Mouse (Mus musculus): ENCODE data around the gene Slf1. TPM values are rescaled to one million over a fixed set of nuclear protein-coding genes. Genes with fewer than 3 reads are reported as not detected.
A peak's percentile ranks its signal among the peaks of the same experiment; 100 is the strongest.
"Not testable (repeated sequence)": the region's sequence is repeated elsewhere in the genome, so short reads cannot be mapped to it uniquely, and the experiment has no call there.

Gene Slf1
- polyA plus RNA-seq (2012; ENCODE audit: insufficient read depth, insufficient read length, missing spikeins) = 4.1 and 5.8 TPM in 2 replicates

DNA sequence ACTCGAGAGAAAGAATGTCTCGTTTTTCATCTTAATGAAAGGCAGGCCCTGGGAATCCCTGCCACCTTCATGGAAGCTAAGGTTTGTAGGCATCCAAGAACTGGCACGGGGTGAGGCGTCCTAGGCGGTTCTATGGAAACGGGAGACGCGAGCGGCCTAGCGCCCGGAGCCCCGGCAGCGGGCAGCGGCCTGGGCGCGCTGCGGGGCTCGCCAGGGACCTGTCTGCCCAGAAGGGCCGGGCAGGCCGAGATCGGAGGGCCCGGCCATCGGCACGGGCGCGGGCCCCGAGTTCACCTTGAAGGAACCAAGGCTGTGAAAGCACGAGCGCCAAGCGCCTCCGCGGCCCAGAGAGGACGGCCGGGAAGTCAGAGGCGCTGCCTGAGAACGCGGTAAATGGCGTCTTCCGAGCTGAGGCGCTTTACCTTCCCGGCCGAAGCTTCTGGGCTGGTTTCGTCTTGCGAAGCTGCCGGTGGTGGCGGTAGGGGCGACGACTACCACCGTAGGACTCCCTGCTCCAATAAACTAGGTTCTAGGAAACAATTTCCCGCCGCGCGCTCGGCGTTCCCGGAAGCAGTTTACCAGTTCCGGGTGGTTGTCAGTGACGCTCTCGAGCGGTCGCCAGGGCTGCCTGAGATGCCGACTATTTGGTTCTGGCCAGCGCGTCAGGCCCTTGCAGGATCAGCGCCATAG is at the start of gene Slf1, which contains the start of gene 2210408I21Rik:
TSS of gene Slf1 (minus strand) at position 543 of the 690 bp plus-strand sequence.
TSS of gene 2210408I21Rik (plus strand) at position 610 of the 690 bp plus-strand sequence.
- Histone ChIP-seq H3K4me1 (ENCODE audit: control insufficient read depth, insufficient read depth, insufficient read length, low read length) (0 out of 2 replicates have a peak, but pooled peaks cover 3% of the 10 kb centered on the region), H3K4me3 (ENCODE audit: insufficient read depth, low read depth, low read length) (peak within 1 kb of the TSS; percentile 83), H3K27ac (replicated peaks; ENCODE audit: low read depth, low read length) (no peak within 1 kb of the TSS)

GRCm38 (mm10) chr13:77177931-77178330 is 42.7 kb upstream of the Slf1 start:
- H3K4me1 ChIP-seq (ENCODE audit: control insufficient read depth, insufficient read depth, insufficient read length, low read length) = no peaks in the 10 kb centered on the region
- H3K4me3 ChIP-seq (ENCODE audit: insufficient read depth, low read depth, low read length) = no peak overlapping the region
- no peak overlapping the region for H3K27ac ChIP-seq (replicated peaks; ENCODE audit: low read depth, low read length)

- Histone ChIP-seq H3K27ac (replicated peaks; ENCODE audit: low read depth, low read length) (no peak overlapping the region), H3K4me3 (ENCODE audit: insufficient read depth, low read depth, low read length) (no peak overlapping the region), H3K4me1 (ENCODE audit: control insufficient read depth, insufficient read depth, insufficient read length, low read length) (no peaks in the 10 kb centered on the region)
Measured at GRCm38 (mm10) chr13:77140890-77141289, 5.6 kb upstream of the Slf1 start.

DNA sequence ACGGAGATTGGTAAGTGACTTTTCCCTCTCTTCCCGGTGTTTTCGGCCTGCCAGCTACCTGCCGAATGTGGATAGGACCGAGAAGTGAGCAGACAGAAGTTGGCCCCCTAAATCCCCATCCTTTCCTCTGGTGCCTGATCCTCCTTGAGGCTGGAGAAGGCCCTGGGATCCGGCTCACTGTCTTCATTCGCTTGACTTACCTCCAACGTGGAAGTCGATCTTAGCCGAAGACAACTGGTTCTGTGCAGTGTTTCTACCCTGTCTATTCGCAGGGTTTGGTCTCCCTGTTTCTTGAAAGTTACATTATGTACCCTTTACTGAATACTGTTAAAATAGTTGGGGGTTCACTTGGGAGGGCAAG is 328 bp upstream of the Slf1 start:
- Histone ChIP-seq H3K4me1 (ENCODE audit: control insufficient read depth, insufficient read depth, insufficient read length, low read length) (0 out of 2 replicates have a peak, but pooled peaks cover 3% of the 10 kb centered on the region), H3K4me3 (ENCODE audit: insufficient read depth, low read depth, low read length) (peak overlapping the region; percentile 83), H3K27ac (replicated peaks; ENCODE audit: low read depth, low read length) (no peak overlapping the region)

DNA sequence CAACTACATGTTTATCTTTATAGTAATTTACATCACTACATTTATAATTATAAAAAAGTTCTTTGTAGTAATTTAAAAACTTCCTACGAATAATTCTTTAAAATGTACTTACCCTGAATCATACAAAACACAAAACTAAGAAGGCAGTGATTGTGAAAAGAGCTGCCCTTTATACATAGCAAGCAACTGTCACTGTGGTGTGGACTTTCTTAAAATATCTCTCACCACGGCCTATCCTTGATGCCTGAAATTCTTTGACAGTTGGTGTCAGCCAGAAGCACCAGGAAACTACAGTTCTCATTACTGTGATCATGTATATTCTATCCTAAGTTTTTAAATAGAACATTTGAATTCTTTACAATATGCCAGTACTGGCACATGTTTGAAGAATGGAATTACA is 4.1 kb downstream of the Slf1 start:
- H3K27ac ChIP-seq (replicated peaks; ENCODE audit: low read depth, low read length) = peak overlapping the region; percentile 60; the same call in 1 of the 2 replicates
- H3K4me1 ChIP-seq (ENCODE audit: control insufficient read depth, insufficient read depth, insufficient read length, low read length) = 0 out of 2 replicates have a peak, but pooled peaks cover 3% of the 10 kb centered on the region
- H3K4me3 ChIP-seq (ENCODE audit: insufficient read depth, low read depth, low read length) = no peak overlapping the region

DNA sequence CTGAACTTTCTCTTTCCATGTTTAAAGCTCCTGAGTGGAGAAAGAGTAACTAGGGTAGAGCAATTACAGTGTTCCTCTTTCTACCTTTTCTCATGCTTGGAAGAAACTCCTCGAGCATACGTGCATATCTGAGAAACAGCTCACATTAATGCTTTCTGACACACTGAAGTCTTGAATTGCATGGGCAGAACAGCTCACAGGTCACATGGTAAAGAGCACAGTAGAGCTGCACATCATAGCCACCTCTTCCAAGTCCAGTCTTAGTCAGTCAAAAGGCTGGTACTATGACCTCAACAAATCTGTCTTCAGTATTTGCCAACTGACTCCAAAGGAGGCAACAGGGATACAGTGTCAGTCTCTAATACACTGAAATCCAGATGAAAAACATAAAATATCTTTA is 7.0 kb downstream of the Slf1 start:
- Histone ChIP-seq H3K27ac (replicated peaks; ENCODE audit: low read depth, low read length) (no peak overlapping the region), H3K4me3 (ENCODE audit: insufficient read depth, low read depth, low read length) (no peak overlapping the region), H3K4me1 (ENCODE audit: control insufficient read depth, insufficient read depth, insufficient read length, low read length) (0 out of 2 replicates have a peak, but pooled peaks cover 3% of the 10 kb centered on the region)

GRCm38 (mm10) chr13:77125159-77125558 is 10.1 kb downstream of the Slf1 start:
- H3K4me3 ChIP-seq (ENCODE audit: insufficient read depth, low read depth, low read length) = no peak overlapping the region
- no peaks in the 10 kb centered on the region for H3K4me1 ChIP-seq (ENCODE audit: control insufficient read depth, insufficient read depth, insufficient read length, low read length)
- no peak overlapping the region for H3K27ac ChIP-seq (replicated peaks; ENCODE audit: low read depth, low read length)

DNA sequence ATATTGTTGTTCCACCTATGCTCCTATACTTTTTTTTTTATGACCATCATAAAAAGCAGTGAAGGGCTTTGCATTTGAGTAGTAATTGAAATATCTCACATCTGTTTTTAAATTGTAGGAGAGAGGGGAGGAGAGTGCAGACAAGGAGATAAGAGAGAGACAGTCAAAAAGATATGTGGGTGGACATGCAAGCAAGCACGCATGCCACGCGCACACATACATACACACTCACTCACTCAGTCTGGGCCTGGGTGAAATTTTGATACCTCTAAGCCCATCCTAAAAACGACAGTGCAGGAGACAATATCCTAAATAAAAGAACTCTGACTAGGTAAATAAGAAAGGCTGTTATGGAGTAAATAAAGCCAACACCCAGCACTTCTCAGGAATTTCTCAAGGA is 16.6 kb downstream of the Slf1 start:
- no peak overlapping the region for H3K27ac ChIP-seq (replicated peaks; ENCODE audit: low read depth, low read length)
- no peaks in the 10 kb centered on the region for H3K4me1 ChIP-seq (ENCODE audit: control insufficient read depth, insufficient read depth, insufficient read length, low read length)
- no peak overlapping the region for H3K4me3 ChIP-seq (ENCODE audit: insufficient read depth, low read depth, low read length)

DNA sequence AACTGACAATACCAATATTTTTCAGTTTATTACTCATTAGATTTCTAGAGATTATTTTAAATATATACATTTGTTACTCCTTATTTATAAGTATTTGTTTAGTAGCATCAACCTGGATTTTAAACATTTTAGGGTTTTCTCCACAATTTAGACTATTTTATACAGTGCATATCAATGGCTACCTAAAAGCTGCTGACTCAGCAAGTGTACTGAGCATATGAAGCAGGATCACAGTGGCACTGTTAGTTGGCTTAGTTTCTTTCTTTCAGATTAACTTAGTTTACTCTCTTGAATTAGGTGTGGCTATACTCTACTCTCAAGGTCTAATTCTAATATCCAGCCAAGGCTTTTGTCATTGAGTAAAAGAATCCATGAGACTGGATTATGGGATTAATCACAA is 27.5 kb downstream of the Slf1 start:
- Histone ChIP-seq H3K4me1 (ENCODE audit: control insufficient read depth, insufficient read depth, insufficient read length, low read length) (no peaks in the 10 kb centered on the region), H3K4me3 (ENCODE audit: insufficient read depth, low read depth, low read length) (no peak overlapping the region), H3K27ac (replicated peaks; ENCODE audit: low read depth, low read length) (no peak overlapping the region)

DNA sequence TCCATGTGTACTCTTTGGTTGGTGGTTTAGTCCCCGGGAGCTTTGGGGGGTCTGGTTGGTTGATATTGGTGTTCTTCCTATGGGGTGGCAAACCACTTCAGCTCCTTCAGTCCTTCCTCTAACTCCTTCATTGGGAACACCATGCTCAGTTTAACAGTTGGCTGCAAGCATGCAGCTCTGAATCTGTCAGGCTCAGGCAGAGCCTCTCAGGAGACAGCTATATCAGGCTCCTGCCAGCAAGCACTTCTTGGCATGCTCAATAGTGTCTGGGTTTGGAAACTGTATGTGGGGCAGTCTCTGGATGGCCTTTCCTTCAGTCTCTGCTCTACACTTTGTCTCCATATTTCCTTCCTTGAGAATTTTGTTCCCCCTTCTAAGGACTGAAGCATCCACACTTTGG is 42.4 kb downstream of the Slf1 start:
- not testable (repeated sequence) for H3K4me1 ChIP-seq (ENCODE audit: control insufficient read depth, insufficient read depth, insufficient read length, low read length); H3K4me3 ChIP-seq (ENCODE audit: insufficient read depth, low read depth, low read length); H3K27ac ChIP-seq (replicated peaks; ENCODE audit: low read depth, low read length)

- no peaks in the 10 kb centered on the region for H3K4me1 ChIP-seq (ENCODE audit: control insufficient read depth, insufficient read depth, insufficient read length, low read length)
- H3K27ac ChIP-seq (replicated peaks; ENCODE audit: low read depth, low read length) = no peak overlapping the region
- H3K4me3 ChIP-seq (ENCODE audit: insufficient read depth, low read depth, low read length) = no peak overlapping the region
Measured at GRCm38 (mm10) chr13:77072030-77072429, 63.2 kb downstream of the Slf1 start.

DNA sequence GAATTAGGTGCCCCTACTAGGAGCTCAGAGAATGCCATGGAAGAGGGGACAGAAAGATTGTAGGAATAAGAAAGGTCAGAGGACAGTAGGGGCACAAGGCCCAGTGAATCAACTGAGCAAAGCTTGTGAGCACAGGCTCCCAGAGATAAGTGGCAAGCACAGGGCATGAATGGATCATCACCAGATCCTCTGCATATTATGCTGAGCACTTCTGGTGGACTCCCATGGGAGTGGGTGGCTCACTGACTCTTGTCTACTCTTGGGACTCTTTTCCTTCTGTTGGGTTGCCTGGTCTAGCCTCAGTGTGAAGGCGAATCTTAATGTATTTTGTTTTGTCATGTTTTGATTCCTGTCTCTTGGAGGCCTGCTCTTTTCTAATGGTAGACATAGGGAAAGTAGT is 66.4 kb downstream of the Slf1 start:
- Histone ChIP-seq H3K4me1 (ENCODE audit: control insufficient read depth, insufficient read depth, insufficient read length, low read length) (no peaks in the 10 kb centered on the region), H3K4me3 (ENCODE audit: insufficient read depth, low read depth, low read length) (no peak overlapping the region), H3K27ac (replicated peaks; ENCODE audit: low read depth, low read length) (no peak overlapping the region)

DNA sequence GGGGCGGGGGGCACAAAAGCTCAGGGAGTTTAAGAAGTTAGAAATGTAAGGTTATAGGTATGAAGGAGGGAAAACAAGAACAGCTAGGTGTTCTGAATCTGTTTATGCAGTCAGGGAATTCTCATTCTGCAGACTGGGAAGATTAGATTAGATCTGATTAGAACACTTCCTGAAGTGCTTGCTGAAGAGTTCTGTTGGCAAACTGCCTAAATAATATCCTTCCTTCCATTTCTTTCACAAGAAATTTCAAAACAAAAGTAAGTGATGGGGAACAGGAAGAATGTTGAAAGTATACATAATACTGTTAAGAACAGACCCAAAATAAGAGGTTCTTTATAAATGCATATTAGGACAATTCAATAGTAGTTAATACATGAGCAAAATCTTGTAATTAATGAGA is 72.1 kb downstream of the Slf1 start:
- no peak overlapping the region for H3K4me3 ChIP-seq (ENCODE audit: insufficient read depth, low read depth, low read length)
- no peak overlapping the region for H3K27ac ChIP-seq (replicated peaks; ENCODE audit: low read depth, low read length)
- H3K4me1 ChIP-seq (ENCODE audit: control insufficient read depth, insufficient read depth, insufficient read length, low read length) = no peaks in the 10 kb centered on the region

DNA sequence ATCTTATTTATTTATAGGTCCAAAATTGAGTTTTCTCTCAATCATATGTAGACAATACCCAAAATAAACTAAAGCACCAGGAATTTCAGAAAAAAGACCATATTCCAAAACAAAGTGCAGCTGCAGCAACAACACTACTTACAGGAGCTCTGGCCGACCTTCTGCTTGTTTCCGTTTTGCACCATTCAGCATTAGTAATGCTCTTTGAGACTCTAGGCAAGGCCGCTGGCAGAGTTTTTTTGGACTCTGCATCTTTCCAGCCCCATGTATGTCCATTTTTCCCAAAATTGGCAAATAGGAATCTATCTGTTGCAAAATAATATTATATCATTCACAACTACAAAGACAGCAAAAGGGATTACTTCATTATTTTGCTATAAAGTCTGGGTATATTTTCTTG is 85.5 kb downstream of the Slf1 start:
- no peak overlapping the region for H3K27ac ChIP-seq (replicated peaks; ENCODE audit: low read depth, low read length)
- H3K4me3 ChIP-seq (ENCODE audit: insufficient read depth, low read depth, low read length) = no peak overlapping the region
- H3K4me1 ChIP-seq (ENCODE audit: control insufficient read depth, insufficient read depth, insufficient read length, low read length) = peaks cover 2% of the 10 kb centered on the region; the same call in 1 of the 2 replicates

- Histone ChIP-seq H3K4me3 (ENCODE audit: insufficient read depth, low read depth, low read length) (no peak overlapping the region), H3K4me1 (ENCODE audit: control insufficient read depth, insufficient read depth, insufficient read length, low read length) (peaks cover 2% of the 10 kb centered on the region; the same call in 1 of the 2 replicates), H3K27ac (replicated peaks; ENCODE audit: low read depth, low read length) (no peak overlapping the region)
Measured at GRCm38 (mm10) chr13:77048461-77048860, 86.8 kb downstream of the Slf1 start.

All from brown adipose tissue, adult 24 weeks (tissue).